Comparison of ENCODE assay signal across 7 mouse cellular contexts in the genomic region with DNA sequence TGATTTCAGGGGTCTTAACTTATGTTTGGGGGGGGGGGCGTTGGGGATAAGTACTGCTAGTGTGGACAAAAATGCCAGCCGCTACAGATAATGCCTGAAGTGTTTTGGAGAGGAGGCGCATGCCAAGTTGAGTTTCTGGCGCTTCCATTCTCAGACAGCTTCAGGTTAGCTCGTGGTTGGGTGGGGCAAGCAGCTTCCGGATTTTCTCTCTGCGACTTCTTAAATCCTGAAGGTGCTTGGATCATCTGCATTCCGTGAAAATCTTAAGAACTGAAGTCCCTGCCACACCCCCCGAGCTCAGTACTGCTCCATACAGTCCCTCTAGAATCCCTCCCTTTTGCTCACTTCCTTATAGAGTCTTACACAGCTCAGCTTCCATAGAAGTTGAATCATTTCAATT. TPM values are rescaled to one million over a fixed set of nuclear protein-coding genes. Genes with fewer than 3 reads are reported as not detected.
DNase-seq lines count a peak whose midpoint lies in the region; ATAC-seq lines count a peak whose summit lies in the region.

No protein-coding gene starts in this region.

- WGBS in hindbrain, embryonic 14.5 days = 64% methylated on average over 9 of the region's 9 CpGs
- WGBS in hindbrain, embryonic 13.5 days = 70% methylated on average over 9 of the region's 9 CpGs
- 62% methylated on average over 9 of the region's 9 CpGs for WGBS in embryonic facial prominence, embryonic 14.5 days
- 56% methylated on average over 9 of the region's 9 CpGs for WGBS in stomach, embryonic 15.5 days

- H3K4me2 ChIP-seq in hindbrain, embryonic 14.5 days (replicated peaks) = peak overlapping the region; percentile 89; the same call in 1 of the 2 replicates
- no peak overlapping the region for H3K4me2 ChIP-seq in hindbrain, embryonic 13.5 days
- H3K4me2 ChIP-seq in embryonic facial prominence, embryonic 14.5 days (ENCODE audit: low read depth, low read length) = 0 out of 2 replicates have a peak overlapping the region, but pooled peaks have one; percentile 91
- peak overlapping the region; percentile 4; the same call in 1 of the 2 replicates for H3K4me2 ChIP-seq in stomach, embryonic 15.5 days

- H3K4me3 ChIP-seq in hindbrain, embryonic 14.5 days (replicated peaks; ENCODE audit: low read length) = no peak overlapping the region
- H3K4me3 ChIP-seq in hindbrain, embryonic 13.5 days = no peak overlapping the region
- peak overlapping the region; percentile 98 for H3K4me3 ChIP-seq in megakaryocyte, embryonic 14.5 days (replicated peaks)
- no peak overlapping the region for H3K4me3 ChIP-seq in embryonic facial prominence, embryonic 14.5 days (ENCODE audit: low read depth, low read length)
- H3K4me3 ChIP-seq in stomach, embryonic 15.5 days (replicated peaks) = no peak overlapping the region

- H3K9me3 ChIP-seq in hindbrain, embryonic 14.5 days (ENCODE audit: control insufficient read depth, low read length) = no peaks in the 10 kb centered on the region
- H3K9me3 ChIP-seq in hindbrain, embryonic 13.5 days = no peaks in the 10 kb centered on the region
- H3K9me3 ChIP-seq in megakaryocyte, embryonic 14.5 days = no peaks in the 10 kb centered on the region
- H3K9me3 ChIP-seq in embryonic facial prominence, embryonic 14.5 days (ENCODE audit: control insufficient read depth, low read length) = no peaks in the 10 kb centered on the region
- no peaks in the 10 kb centered on the region for H3K9me3 ChIP-seq in stomach, embryonic 15.5 days

- DNase-seq in hindbrain, embryonic 14.5 days (ENCODE audit: low spot score) = no peak
- no peak for DNase-seq in embryonic facial prominence, embryonic 14.5 days (ENCODE audit: low spot score)
- no peak for DNase-seq in thymus, postnatal 14 days

- peaks cover 36% of the 10 kb centered on the region for H3K27me3 ChIP-seq in hindbrain, embryonic 14.5 days (ENCODE audit: control insufficient read depth, insufficient read depth, low read length)
- peaks cover 44% of the 10 kb centered on the region for H3K27me3 ChIP-seq in hindbrain, embryonic 13.5 days
- no peaks in the 10 kb centered on the region for H3K27me3 ChIP-seq in megakaryocyte, embryonic 14.5 days (replicated peaks)
- peaks cover 10% of the 10 kb centered on the region for H3K27me3 ChIP-seq in embryonic facial prominence, embryonic 14.5 days (replicated peaks; ENCODE audit: control insufficient read depth, insufficient read depth, low read length)
- no peaks in the 10 kb centered on the region for H3K27me3 ChIP-seq in stomach, embryonic 15.5 days (replicated peaks)

- no peak overlapping the region for H3K27ac ChIP-seq in hindbrain, embryonic 14.5 days
- H3K27ac ChIP-seq in hindbrain, embryonic 13.5 days = no peak overlapping the region
- H3K27ac ChIP-seq in embryonic facial prominence, embryonic 14.5 days (replicated peaks; ENCODE audit: low read depth, low read length) = no peak overlapping the region
- H3K27ac ChIP-seq in stomach, embryonic 15.5 days = no peak overlapping the region

- peaks cover 13% of the 10 kb centered on the region for H3K4me1 ChIP-seq in hindbrain, embryonic 14.5 days (replicated peaks; ENCODE audit: control insufficient read depth, insufficient read depth, low read length)
- H3K4me1 ChIP-seq in hindbrain, embryonic 13.5 days (replicated peaks) = peaks cover 20% of the 10 kb centered on the region
- peaks cover 75% of the 10 kb centered on the region for H3K4me1 ChIP-seq in megakaryocyte, embryonic 14.5 days
- H3K4me1 ChIP-seq in embryonic facial prominence, embryonic 14.5 days (ENCODE audit: control insufficient read depth, insufficient read depth, low read length) = peaks cover 7% of the 10 kb centered on the region; the same call in 1 of the 2 replicates
- H3K4me1 ChIP-seq in stomach, embryonic 15.5 days = 0 out of 2 replicates have a peak, but pooled peaks cover 7% of the 10 kb centered on the region

- H3K9ac ChIP-seq in hindbrain, embryonic 14.5 days = no peak overlapping the region
- H3K9ac ChIP-seq in hindbrain, embryonic 13.5 days = no peak overlapping the region
- no peak overlapping the region for H3K9ac ChIP-seq in embryonic facial prominence, embryonic 14.5 days (ENCODE audit: low read depth, low read length)
- H3K9ac ChIP-seq in stomach, embryonic 15.5 days = no peak overlapping the region

- ATAC-seq in hindbrain, embryonic 14.5 days (ENCODE audit: low FRiP score) = no peak
- ATAC-seq in hindbrain, embryonic 13.5 days (ENCODE audit: low FRiP score) = no peak
- no peak for ATAC-seq in megakaryocyte, adult 5-6 weeks (ENCODE audit: poor library complexity, severe bottlenecking)
- no peak for ATAC-seq in embryonic facial prominence, embryonic 14.5 days (ENCODE audit: low read depth)
- ATAC-seq in stomach, embryonic 15.5 days (ENCODE audit: insufficient read depth, low FRiP score, low read depth) = no peak

- H3K36me3 ChIP-seq in hindbrain, embryonic 14.5 days (replicated peaks; ENCODE audit: control insufficient read depth, insufficient read depth) = no peaks in the 10 kb centered on the region
- H3K36me3 ChIP-seq in hindbrain, embryonic 13.5 days = no peaks in the 10 kb centered on the region
- H3K36me3 ChIP-seq in megakaryocyte, embryonic 14.5 days (replicated peaks; ENCODE audit: low read length) = peaks cover 29% of the 10 kb centered on the region
- H3K36me3 ChIP-seq in embryonic facial prominence, embryonic 14.5 days (ENCODE audit: control insufficient read depth, insufficient read depth, low read length) = no peaks in the 10 kb centered on the region
- H3K36me3 ChIP-seq in stomach, embryonic 15.5 days = no peaks in the 10 kb centered on the region

RNA-seq across cellular contexts. Expression of gene Klf9, which starts 3.0 kb away (rescaled TPM):
- polyA plus RNA-seq in hindbrain, embryonic 14.5 days (2014; fragmentation: Nextera tagmentation; extraction: Ambion mirVana) = 2.4 and 3.3 TPM in 2 replicates
- polyA plus RNA-seq in hindbrain, embryonic 13.5 days (2015; fragmentation: Nextera tagmentation; extraction: Ambion mirVana) = 1.4 and 1.8 TPM in 2 replicates
- polyA plus RNA-seq in megakaryocyte, embryonic 14.5 days (2012; ENCODE audit: insufficient read depth, low replicate concordance) = 4.7 and 12.2 TPM in 2 replicates
- 7.0 and 9.4 TPM in 2 replicates for total RNA-seq in megakaryocyte, adult 5-6 weeks (2015)
- 5.4 and 6.2 TPM in 2 replicates for total RNA-seq in megakaryocyte, adult 5-6 weeks (2017)
- 3.6 and 4.5 TPM in 2 replicates for polyA plus RNA-seq in embryonic facial prominence, embryonic 14.5 days (2014; fragmentation: Nextera tagmentation; extraction: Ambion mirVana)
- 6.8 and 8.1 TPM in 2 replicates for polyA plus RNA-seq in stomach, embryonic 15.5 days (2015; fragmentation: Nextera tagmentation; extraction: Ambion mirVana)
